Mouse (Mus musculus): ENCODE measurements around the gene Myoc. TPM values are rescaled to one million over a fixed set of nuclear protein-coding genes. Genes with fewer than 3 reads are reported as not detected.
"Not testable (repeated sequence)": the region's sequence is repeated elsewhere in the genome, so short reads cannot be mapped to it uniquely, and the experiment has no call there.

Gene Myoc
- polyA plus RNA-seq, 1 experiment from 2014 or later: not detected

- Histone ChIP-seq H3K27ac (no peak overlapping the region), H3K4me1 (no peaks in the 10 kb centered on the region), H3K9me3 (replicated peaks) (no peaks in the 10 kb centered on the region; the same call in 1 of the 2 replicates), H3K4me2 (no peak overlapping the region), H3K4me3 (no peak overlapping the region), H3K9ac (no peak overlapping the region), H3K36me3 (ENCODE audit: poor library complexity, severe bottlenecking) (no peaks in the 10 kb centered on the region), H3K27me3 (no peaks in the 10 kb centered on the region)
- no peak for ATAC-seq
- WGBS: 56% methylated on average over 4 of the region's 4 CpGs
Observed at GRCm38 (mm10) chr1:162623895-162624294, 15.1 kb upstream of the Myoc start.

- Histone ChIP-seq H3K9ac (no peak overlapping the region), H3K36me3 (ENCODE audit: poor library complexity, severe bottlenecking) (no peaks in the 10 kb centered on the region), H3K4me1 (no peaks in the 10 kb centered on the region), H3K27me3 (no peaks in the 10 kb centered on the region), H3K4me2 (no peak overlapping the region), H3K4me3 (no peak overlapping the region), H3K9me3 (replicated peaks) (no peaks in the 10 kb centered on the region; the same call in 1 of the 2 replicates), H3K27ac (no peak overlapping the region)
- 67% methylated on average over 7 of the region's 7 CpGs for WGBS
- ATAC-seq: 0 out of 2 replicates have a peak, but pooled peaks have one; percentile 48
Observed at GRCm38 (mm10) chr1:162625229-162625628, 13.7 kb upstream of the Myoc start.

- not testable (repeated sequence) for H3K9ac ChIP-seq; H3K36me3 ChIP-seq (ENCODE audit: poor library complexity, severe bottlenecking); H3K9me3 ChIP-seq (replicated peaks); ATAC-seq; H3K27me3 ChIP-seq; H3K27ac ChIP-seq; H3K4me2 ChIP-seq; H3K4me1 ChIP-seq; H3K4me3 ChIP-seq
- WGBS: 78% methylated on average over 4 of the region's 4 CpGs
Observed at GRCm38 (mm10) chr1:162627821-162628220, 11.1 kb upstream of the Myoc start.

GRCm38 (mm10) chr1:162628326-162628725, 10.6 kb upstream of the Myoc start:
- H3K9ac ChIP-seq; H3K9me3 ChIP-seq (replicated peaks); H3K27ac ChIP-seq; H3K36me3 ChIP-seq (ENCODE audit: poor library complexity, severe bottlenecking); H3K27me3 ChIP-seq; H3K4me3 ChIP-seq; H3K4me1 ChIP-seq; H3K4me2 ChIP-seq; ATAC-seq: not testable (repeated sequence)
- 95% methylated on average over 15 of the region's 15 CpGs for WGBS

GRCm38 (mm10) chr1:162635291-162635931, 3.5 kb upstream of the Myoc start:
- H3K36me3 ChIP-seq (ENCODE audit: poor library complexity, severe bottlenecking); H3K4me2 ChIP-seq; H3K4me3 ChIP-seq; H3K27ac ChIP-seq; H3K9me3 ChIP-seq (replicated peaks); H3K27me3 ChIP-seq; H3K9ac ChIP-seq; ATAC-seq; H3K4me1 ChIP-seq: not testable (repeated sequence)
- WGBS: 77% methylated on average over 1 of the region's 1 CpGs

- H3K4me1 ChIP-seq: no peaks in the 10 kb centered on the region
- no peak for ATAC-seq
- WGBS: 66% methylated on average over 3 of the region's 3 CpGs
- H3K27me3 ChIP-seq: no peaks in the 10 kb centered on the region
- no peaks in the 10 kb centered on the region for H3K36me3 ChIP-seq (ENCODE audit: poor library complexity, severe bottlenecking)
- H3K4me2 ChIP-seq: no peak overlapping the region
- no peaks in the 10 kb centered on the region for H3K9me3 ChIP-seq (replicated peaks)
- H3K9ac ChIP-seq: no peak overlapping the region
- H3K4me3 ChIP-seq: no peak overlapping the region
- no peak overlapping the region for H3K27ac ChIP-seq
Observed at GRCm38 (mm10) chr1:162636516-162636915, 2.4 kb upstream of the Myoc start.

GRCm38 (mm10) chr1:162638535-162638934, 420 bp upstream of the Myoc start:
- H3K4me2 ChIP-seq: no peak overlapping the region
- no peak overlapping the region for H3K4me3 ChIP-seq
- H3K27me3 ChIP-seq: no peaks in the 10 kb centered on the region
- H3K4me1 ChIP-seq: no peaks in the 10 kb centered on the region
- no peaks in the 10 kb centered on the region for H3K9me3 ChIP-seq (replicated peaks)
- 90% methylated on average over 4 of the region's 4 CpGs for WGBS
- H3K36me3 ChIP-seq (ENCODE audit: poor library complexity, severe bottlenecking): no peaks in the 10 kb centered on the region
- ATAC-seq: no peak
- no peak overlapping the region for H3K27ac ChIP-seq
- no peak overlapping the region for H3K9ac ChIP-seq

- no peak overlapping the region for H3K9ac ChIP-seq
- H3K36me3 ChIP-seq (ENCODE audit: poor library complexity, severe bottlenecking): no peaks in the 10 kb centered on the region
- H3K9me3 ChIP-seq (replicated peaks): no peaks in the 10 kb centered on the region
- no peak overlapping the region for H3K27ac ChIP-seq
- 94% methylated on average over 1 of the region's 1 CpGs for WGBS
- no peaks in the 10 kb centered on the region for H3K27me3 ChIP-seq
- H3K4me3 ChIP-seq: no peak overlapping the region
- no peak overlapping the region for H3K4me2 ChIP-seq
- H3K4me1 ChIP-seq: no peaks in the 10 kb centered on the region
- no peak for ATAC-seq
Observed at GRCm38 (mm10) chr1:162639861-162640260, 906 bp downstream of the Myoc start.

GRCm38 (mm10) chr1:162642591-162642990, 3.6 kb downstream of the Myoc start:
- H3K9ac ChIP-seq: no peak overlapping the region
- no peaks in the 10 kb centered on the region for H3K9me3 ChIP-seq (replicated peaks)
- ATAC-seq: no peak
- H3K36me3 ChIP-seq (ENCODE audit: poor library complexity, severe bottlenecking): no peaks in the 10 kb centered on the region
- H3K4me1 ChIP-seq: no peaks in the 10 kb centered on the region
- no peaks in the 10 kb centered on the region for H3K27me3 ChIP-seq
- H3K4me3 ChIP-seq: no peak overlapping the region
- WGBS: 78% methylated on average over 3 of the region's 3 CpGs
- no peak overlapping the region for H3K4me2 ChIP-seq
- H3K27ac ChIP-seq: no peak overlapping the region

GRCm38 (mm10) chr1:162643752-162644151, 4.8 kb downstream of the Myoc start:
- Histone ChIP-seq H3K9me3 (replicated peaks) (no peaks in the 10 kb centered on the region), H3K4me2 (no peak overlapping the region), H3K4me1 (no peaks in the 10 kb centered on the region), H3K27me3 (no peaks in the 10 kb centered on the region), H3K36me3 (ENCODE audit: poor library complexity, severe bottlenecking) (no peaks in the 10 kb centered on the region), H3K9ac (no peak overlapping the region), H3K4me3 (no peak overlapping the region), H3K27ac (no peak overlapping the region)
- 40% methylated on average over 4 of the region's 4 CpGs for WGBS
- peak; percentile 66 for ATAC-seq

GRCm38 (mm10) chr1:162646083-162646686, 7.2 kb downstream of the Myoc start:
- H3K36me3 ChIP-seq (ENCODE audit: poor library complexity, severe bottlenecking): no peaks in the 10 kb centered on the region
- no peaks in the 10 kb centered on the region for H3K27me3 ChIP-seq
- H3K27ac ChIP-seq: no peak overlapping the region
- no peak overlapping the region for H3K9ac ChIP-seq
- no peaks in the 10 kb centered on the region for H3K4me1 ChIP-seq
- 80% methylated on average over 10 of the region's 10 CpGs for WGBS
- H3K9me3 ChIP-seq (replicated peaks): no peaks in the 10 kb centered on the region
- no peak overlapping the region for H3K4me2 ChIP-seq
- H3K4me3 ChIP-seq: no peak overlapping the region
- no peak for ATAC-seq

GRCm38 (mm10) chr1:162648416-162648815, 9.5 kb downstream of the Myoc start:
- Histone ChIP-seq H3K27ac (no peak overlapping the region), H3K4me2 (no peak overlapping the region), H3K4me1 (no peaks in the 10 kb centered on the region), H3K36me3 (ENCODE audit: poor library complexity, severe bottlenecking) (no peaks in the 10 kb centered on the region), H3K9me3 (replicated peaks) (no peaks in the 10 kb centered on the region), H3K4me3 (no peak overlapping the region), H3K27me3 (no peaks in the 10 kb centered on the region), H3K9ac (no peak overlapping the region)
- WGBS: 97% methylated on average over 14 of the region's 14 CpGs
- ATAC-seq: no peak

- H3K4me2 ChIP-seq: no peak within 1 kb of the TSS
- H3K4me3 ChIP-seq: no peak within 1 kb of the TSS
- WGBS: 94% methylated on average over 7 of the region's 7 CpGs
- no peaks in the 10 kb centered on the region for H3K9me3 ChIP-seq (replicated peaks)
- no peaks in the 10 kb centered on the region for H3K27me3 ChIP-seq
- H3K4me1 ChIP-seq: no peaks in the 10 kb centered on the region
- no peak within 1 kb of the TSS for H3K9ac ChIP-seq
- no peaks in the 10 kb centered on the region for H3K36me3 ChIP-seq (ENCODE audit: poor library complexity, severe bottlenecking)
- no peak within 1 kb of the TSS for H3K27ac ChIP-seq
- ATAC-seq: no peak
Observed at GRCm38 (mm10) chr1:162658119-162658518, 19.2 kb downstream of the Myoc start, which contains the start of gene Myocos. Gene Myocos (minus strand): TSS chr1:162658219.

All from forebrain, embryonic 13.5 days (tissue).